Mouse (Mus musculus): ENCODE results near the gene Pmm1.
A peak's percentile ranks its signal among the peaks of the same experiment; 100 is the strongest.

DNA sequence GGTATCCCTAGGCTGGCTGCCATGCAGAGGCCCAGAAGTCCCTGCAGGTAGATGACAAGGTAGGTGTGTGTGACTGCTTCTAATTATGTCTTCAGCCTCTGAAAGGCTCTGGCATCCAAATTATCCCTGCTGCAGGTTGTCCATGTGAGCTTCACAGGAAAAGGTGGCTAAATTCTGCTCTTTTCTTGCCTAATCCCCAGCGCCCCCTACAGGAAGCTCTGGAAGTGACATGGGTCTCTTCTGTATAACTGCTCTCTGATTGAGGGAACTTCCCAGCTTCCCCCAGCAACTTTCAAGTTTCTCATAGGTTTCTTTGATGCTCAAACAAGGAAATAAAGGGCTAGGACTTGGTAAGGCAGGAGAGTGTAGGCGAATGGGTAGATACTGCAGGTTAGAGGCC is 55.8 kb downstream of the Pmm1 start:
- no peak for TF ChIP-seq CHD1 (IDR thresholded peaks at IDR 0.05; ENCODE audit: low read depth, low read length)
- TF ChIP-seq CTCF (conservative IDR thresholded peaks at IDR 0.05 in 1 of 2, IDR thresholded peaks at IDR 0.05 in 1 of 2; ENCODE audit: low read depth in 2 of 2, low read length in 2 of 2) = peak; percentile 82 to 90
- no peak for TF ChIP-seq ZC3H11A (IDR thresholded peaks at IDR 0.05; ENCODE audit: low read depth, low read length)
- no peak for TF ChIP-seq MAZ (IDR thresholded peaks at IDR 0.05; ENCODE audit: low read depth, low read length)
- no peak for TF ChIP-seq CHD2 (IDR thresholded peaks at IDR 0.05; ENCODE audit: low read length)
- peak; percentile 77 for TF ChIP-seq RAD21 (IDR thresholded peaks at IDR 0.05; ENCODE audit: low read depth, low read length)
- no peak for TF ChIP-seq IRF4 (IDR thresholded peaks at IDR 0.05; ENCODE audit: low read depth, low read length)
- no peak for TF ChIP-seq JUN (IDR thresholded peaks at IDR 0.05; ENCODE audit: insufficient read depth, low read depth, low read length)
- TF ChIP-seq MAX (IDR thresholded peaks at IDR 0.05; ENCODE audit: low read length) = no peak
- no peak for TF ChIP-seq EP300 (IDR thresholded peaks at IDR 0.05; ENCODE audit: low read length)
- no peak for TF ChIP-seq MYC (IDR thresholded peaks at IDR 0.05; ENCODE audit: low read depth, low read length)
- no peak for TF ChIP-seq JUND (conservative IDR thresholded peaks at IDR 0.05; ENCODE audit: low read depth, low read length)
- no peak for TF ChIP-seq NELFE (IDR thresholded peaks at IDR 0.05; ENCODE audit: low read depth, low read length)
- no peak for TF ChIP-seq MAFK (IDR thresholded peaks at IDR 0.05; ENCODE audit: insufficient replicate concordance, low read length)
